Mouse (Mus musculus) hindbrain, embryonic 16.5 days (tissue): ENCODE measurements around the gene Dgcr2. TPM values are rescaled to one million over a fixed set of nuclear protein-coding genes. Genes with fewer than 3 reads are reported as not detected.

Source experiments
- ATAC-seq: fragments of 200-750 bp; cut with Nextera tagmentation; 2 replicates; pipeline ENCODE4 v1.8.0; 2017; ENCODE audit warnings: moderate TSS enrichment, moderate library complexity
- H3K27ac ChIP-seq: fragments of 300-500 bp; sonication (generic); 2 replicates; pipeline ENCODE4 v1.5.1; 2014; ENCODE audit warnings: low read depth, mild to moderate bottlenecking, control low read depth, low read length, moderate library complexity
- H3K27me3 ChIP-seq: fragments of 300-500 bp; sonication (generic); replicated peaks from 2 replicates; pipeline ENCODE4 v1.6.1; 2014; ENCODE audit warnings: low read length; ENCODE audit not compliant: control insufficient read depth, insufficient read depth
- H3K36me3 ChIP-seq: fragments of 300-500 bp; sonication (generic); 2 replicates; pipeline ENCODE4 v1.6.1; 2014; ENCODE audit warnings: mild to moderate bottlenecking, low read length, moderate library complexity, mixed read lengths; ENCODE audit not compliant: control insufficient read depth, insufficient read depth
- H3K4me1 ChIP-seq: fragments of 300-500 bp; sonication (generic); 2 replicates; pipeline ENCODE4 v1.6.1; 2014; ENCODE audit warnings: low read depth, low read length; ENCODE audit not compliant: control insufficient read depth, insufficient read depth
- H3K4me2 ChIP-seq: fragments of 300-500 bp; sonication (generic); 2 replicates; pipeline ENCODE4 v1.6.1; 2014; ENCODE audit warnings: mild to moderate bottlenecking, low read length, control low read depth, moderate library complexity
- H3K4me3 ChIP-seq: fragments of 300-500 bp; sonication (generic); 2 replicates; pipeline ENCODE4 v1.5.1; 2014; ENCODE audit warnings: mild to moderate bottlenecking, low read length, control low read depth, moderate library complexity
- H3K9ac ChIP-seq: fragments of 300-500 bp; sonication (generic); 2 replicates; pipeline ENCODE4 v1.6.1; 2014; ENCODE audit warnings: low read depth, mild to moderate bottlenecking, control low read depth, low read length, moderate library complexity
- H3K9me3 ChIP-seq: fragments of 300-500 bp; sonication (generic); 2 replicates; pipeline ENCODE4 v1.6.1; 2014; ENCODE audit warnings: mild to moderate bottlenecking, low read length, moderate library complexity; ENCODE audit not compliant: control insufficient read depth
- WGBS: fragments of 180-500 bp; shearing (Covaris S2); extraction: QIAGEN DNeasy Blood & Tissue Kit; methylation state at CpG from one replicate; pipeline ENCODE4 v1.1.7; 2014; 5-methylcytosine and 5-hydroxymethylcytosine counted together
- polyA plus RNA-seq: library from polyadenylated mRNA; unstranded; fragments of >200 nt; fragmentation: Nextera tagmentation; extraction: Ambion mirVana; gene quantifications from 2 replicates; pipeline ENCODE4 v1.2.1, GENCODE M21; 2015

The Dgcr2 gene
- polyA plus RNA-seq, 1 experiment from 2014 or later: 105 TPM

DNA sequence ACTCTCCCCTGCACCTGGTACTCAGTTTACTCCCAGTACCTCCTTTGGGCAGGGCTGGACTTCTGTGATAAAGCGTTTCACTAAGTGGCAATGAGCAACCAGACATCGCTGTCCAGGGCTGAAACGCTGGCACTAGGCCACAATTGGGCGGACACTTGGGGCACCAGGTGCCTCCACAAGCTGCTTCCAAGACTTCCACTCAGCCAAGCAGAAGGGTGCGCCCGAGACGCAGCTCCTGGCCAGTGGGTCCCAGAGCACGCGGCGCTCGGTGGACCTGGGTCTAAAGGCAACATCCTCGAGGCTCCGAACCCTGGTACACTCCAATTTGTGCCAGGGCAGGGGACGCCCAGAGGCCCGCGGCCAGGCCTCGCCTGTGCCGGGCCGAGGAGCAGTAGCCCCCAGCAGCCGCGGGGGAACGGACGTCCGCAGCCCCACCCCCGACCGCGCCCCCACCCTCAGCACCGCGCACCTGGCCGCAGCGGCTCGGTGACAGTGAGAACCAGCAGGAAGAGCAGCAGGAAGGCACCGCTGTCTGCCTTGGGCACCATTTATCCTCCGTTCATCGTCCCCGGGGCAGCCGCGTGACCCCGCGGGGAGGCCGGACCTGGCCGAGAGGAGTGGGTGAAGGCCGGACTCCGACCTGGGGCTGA lies 7.3 kb downstream of the Dgcr2 start:
- under 1% methylated on average over 37 of the region's 44 CpGs for WGBS
- H3K4me1 ChIP-seq: peaks cover 23% of the 10 kb centered on the region
- no peaks in the 10 kb centered on the region for H3K27me3 ChIP-seq
- H3K9ac ChIP-seq: peak overlapping the region; percentile 99
- peak; percentile 75 for ATAC-seq
- H3K27ac ChIP-seq: peak overlapping the region; percentile 97
- no peaks in the 10 kb centered on the region for H3K9me3 ChIP-seq
- no peaks in the 10 kb centered on the region for H3K36me3 ChIP-seq
- H3K4me3 ChIP-seq: peak overlapping the region; percentile 98
- peak overlapping the region; percentile 93 for H3K4me2 ChIP-seq

DNA sequence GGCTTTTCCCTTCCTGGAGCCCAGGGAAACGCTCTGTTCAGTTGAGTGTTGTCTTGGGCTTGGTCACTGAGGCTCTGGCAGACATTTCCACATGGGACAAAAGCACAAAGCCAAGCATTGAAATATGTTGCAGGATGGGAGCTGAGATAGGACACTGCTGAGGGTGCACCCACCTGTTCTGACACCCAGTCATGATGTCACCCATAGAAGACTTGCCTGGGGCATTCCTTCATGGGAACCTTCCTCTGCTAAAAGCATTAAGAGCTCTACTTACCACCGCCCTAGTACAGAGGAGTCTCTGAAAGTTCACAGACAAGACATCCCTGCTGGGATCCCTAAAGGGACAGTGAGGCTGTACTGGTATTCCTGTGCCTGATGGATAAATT lies 8.0 kb downstream of the Dgcr2 start:
- Histone ChIP-seq H3K36me3 (no peaks in the 10 kb centered on the region), H3K9ac (peak overlapping the region; percentile 99), H3K4me2 (peak overlapping the region; percentile 93), H3K27ac (no peak overlapping the region), H3K4me3 (peak overlapping the region; percentile 98), H3K27me3 (no peaks in the 10 kb centered on the region), H3K4me1 (peaks cover 24% of the 10 kb centered on the region), H3K9me3 (no peaks in the 10 kb centered on the region)
- 37% methylated on average over 2 of the region's 2 CpGs for WGBS
- ATAC-seq: no peak

DNA sequence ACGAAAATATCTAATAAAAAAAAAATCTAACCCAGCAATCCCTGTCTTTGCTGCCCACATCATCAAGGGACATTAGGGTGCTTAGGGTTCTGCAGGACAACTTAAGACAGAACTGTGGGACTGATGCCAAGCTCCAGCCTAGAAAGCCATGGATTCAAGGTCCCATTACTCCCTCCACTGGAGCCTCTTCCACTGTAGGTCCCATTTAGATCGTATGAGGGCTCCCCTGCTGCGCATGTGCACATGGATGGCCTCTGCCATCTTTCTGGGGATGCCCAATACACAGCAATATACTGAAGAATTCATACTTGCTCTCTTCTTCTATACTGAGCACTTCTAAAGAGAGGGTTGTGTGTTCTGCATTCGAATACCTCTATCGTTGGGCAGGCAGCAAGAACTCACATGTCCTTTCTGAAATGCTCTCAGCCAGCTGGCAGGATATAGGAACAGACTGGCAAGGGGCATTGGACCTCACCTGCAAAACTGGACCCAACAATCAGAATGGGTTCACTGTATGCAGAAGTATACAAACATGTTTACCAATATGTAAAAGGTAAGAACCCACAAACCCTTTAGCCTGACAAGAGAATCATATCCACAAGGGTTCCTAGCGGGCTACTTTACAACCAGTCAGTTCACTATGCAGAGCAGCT lies 8.5 kb downstream of the Dgcr2 start:
- ATAC-seq: no peak
- Histone ChIP-seq H3K9me3 (no peaks in the 10 kb centered on the region), H3K4me3 (peak overlapping the region; percentile 98), H3K9ac (peak overlapping the region; percentile 99), H3K4me1 (peaks cover 24% of the 10 kb centered on the region), H3K4me2 (peak overlapping the region; percentile 93), H3K27me3 (no peaks in the 10 kb centered on the region), H3K36me3 (no peaks in the 10 kb centered on the region), H3K27ac (no peak overlapping the region)
- WGBS: 77% methylated on average over 6 of the region's 6 CpGs

DNA sequence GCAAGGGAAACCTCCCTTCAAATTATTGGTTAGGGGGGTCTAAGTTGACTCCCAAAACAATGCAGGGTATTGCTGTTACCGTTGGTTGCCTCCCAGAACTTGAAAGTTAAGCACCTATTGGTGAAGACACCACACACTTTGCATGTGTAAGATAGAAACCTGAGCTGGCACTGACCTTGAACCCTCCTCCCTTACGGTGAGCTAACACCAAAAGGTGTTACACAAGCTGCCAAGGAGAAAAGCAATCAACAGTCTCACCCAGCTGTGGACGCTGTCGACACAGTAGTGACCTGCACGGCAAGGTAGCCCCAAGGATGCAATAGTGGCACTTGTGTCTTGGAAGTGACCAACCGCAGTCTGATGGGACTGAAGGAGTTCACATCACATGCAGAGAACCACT lies 14.2 kb downstream of the Dgcr2 start:
- H3K4me3 ChIP-seq: no peak overlapping the region
- H3K9me3 ChIP-seq: no peaks in the 10 kb centered on the region
- H3K9ac ChIP-seq: no peak overlapping the region
- H3K27ac ChIP-seq: no peak overlapping the region
- no peak overlapping the region for H3K4me2 ChIP-seq
- no peak for ATAC-seq
- no peaks in the 10 kb centered on the region for H3K36me3 ChIP-seq
- H3K27me3 ChIP-seq: no peaks in the 10 kb centered on the region
- peaks cover 7% of the 10 kb centered on the region for H3K4me1 ChIP-seq
- WGBS: 90% methylated on average over 6 of the region's 6 CpGs

DNA sequence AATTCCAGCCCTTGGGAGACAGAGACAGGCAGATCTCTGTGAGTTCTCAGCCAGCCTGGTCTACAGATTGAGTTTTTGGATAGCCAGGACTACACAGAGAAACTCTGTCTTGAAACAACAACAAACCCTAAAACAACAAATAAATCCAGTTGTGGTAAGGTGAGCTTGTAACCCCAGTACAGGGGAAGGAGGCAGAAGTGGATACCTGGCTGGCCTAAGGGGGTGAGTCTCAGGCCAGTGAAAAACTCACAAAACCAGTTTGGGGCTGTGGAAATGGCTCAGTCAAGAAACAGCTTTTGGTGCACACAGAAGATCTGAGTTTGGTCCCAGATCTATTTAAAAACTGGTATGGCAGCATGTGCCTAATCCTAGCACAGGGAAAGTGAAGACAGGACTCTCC lies 16.2 kb downstream of the Dgcr2 start:
- H3K4me1 ChIP-seq: peaks cover 7% of the 10 kb centered on the region
- no peak for ATAC-seq
- H3K36me3 ChIP-seq: 0 out of 2 replicates have a peak, but pooled peaks cover under 1% of the 10 kb centered on the region
- no peak overlapping the region for H3K4me3 ChIP-seq
- no peak overlapping the region for H3K4me2 ChIP-seq
- H3K27ac ChIP-seq: no peak overlapping the region
- H3K9me3 ChIP-seq: no peaks in the 10 kb centered on the region
- no peak overlapping the region for H3K9ac ChIP-seq
- H3K27me3 ChIP-seq: no peaks in the 10 kb centered on the region

DNA sequence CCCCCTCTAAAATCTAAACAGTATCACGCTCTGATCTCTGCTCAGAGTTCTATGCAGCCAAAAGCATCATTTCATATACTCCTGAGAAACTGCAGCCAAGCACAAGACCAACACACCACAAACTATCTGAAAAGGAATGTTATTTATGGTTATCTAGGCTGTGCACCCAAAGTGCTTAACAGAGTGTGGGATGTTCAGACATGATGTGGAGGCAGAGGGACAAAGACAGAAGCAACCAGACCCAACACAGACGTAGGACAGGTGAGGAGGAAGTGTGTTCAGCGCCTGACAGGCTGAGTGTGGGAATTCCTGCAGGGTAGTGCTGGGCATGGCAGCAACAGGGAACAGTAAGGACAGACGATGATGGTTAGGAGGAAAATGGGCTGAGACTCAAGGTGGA lies 18.8 kb downstream of the Dgcr2 start:
- 91% methylated on average over 4 of the region's 4 CpGs for WGBS
- Histone ChIP-seq H3K4me2 (no peak overlapping the region), H3K27ac (no peak overlapping the region)

DNA sequence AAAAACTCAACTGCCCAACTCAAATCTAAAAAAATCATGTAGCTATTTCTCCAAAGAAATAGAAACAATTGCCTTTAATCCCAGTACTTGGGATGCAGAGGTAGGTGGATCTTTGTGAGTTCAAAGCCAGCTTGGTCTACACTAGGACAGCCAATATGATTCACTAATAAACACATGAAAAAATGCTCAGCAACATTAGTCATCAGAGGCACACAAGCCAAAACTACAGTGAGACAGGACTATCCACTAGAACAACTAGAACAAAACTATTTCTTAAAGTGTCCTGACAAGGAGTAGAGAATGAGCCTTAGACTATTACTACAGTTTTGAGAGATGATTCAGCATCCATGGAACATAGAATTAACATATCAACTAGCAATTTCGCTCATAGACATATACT lies 22.3 kb downstream of the Dgcr2 start:
- WGBS: 97% methylated on average over 1 of the region's 1 CpGs
- Histone ChIP-seq H3K9ac (no peak overlapping the region), H3K4me3 (no peak overlapping the region), H3K4me2 (no peak overlapping the region), H3K9me3 (no peaks in the 10 kb centered on the region), H3K27me3 (no peaks in the 10 kb centered on the region), H3K4me1 (no peaks in the 10 kb centered on the region), H3K36me3 (peaks cover 11% of the 10 kb centered on the region; the same call in 1 of the 2 replicates), H3K27ac (no peak overlapping the region)
- no peak for ATAC-seq

More for the DNA sequence above, 18.8 kb downstream of the Dgcr2 start:
- Histone ChIP-seq H3K4me3 (no peak overlapping the region), H3K9ac (no peak overlapping the region), H3K9me3 (no peaks in the 10 kb centered on the region), H3K4me1 (no peaks in the 10 kb centered on the region), H3K36me3 (0 out of 2 replicates have a peak, but pooled peaks cover 2% of the 10 kb centered on the region), H3K27me3 (no peaks in the 10 kb centered on the region)
- no peak for ATAC-seq

DNA sequence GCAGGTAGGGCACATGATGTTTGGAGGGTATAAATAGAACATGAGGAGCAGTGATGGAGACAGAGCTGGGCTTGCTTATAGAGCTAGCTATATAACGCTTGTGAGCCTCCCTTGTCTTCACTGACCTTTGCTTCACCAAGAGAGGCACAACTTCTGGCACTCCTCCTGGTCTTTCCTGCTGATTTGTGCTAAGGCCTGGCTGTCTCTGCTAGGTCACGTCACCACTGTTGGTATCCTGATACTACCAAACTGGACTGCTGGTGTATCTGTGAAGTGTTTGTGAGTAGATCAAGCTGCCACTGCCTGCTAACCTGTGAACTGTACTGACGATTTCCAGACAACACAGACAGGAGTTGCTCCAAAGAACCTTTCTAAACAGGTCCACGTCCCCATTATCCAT lies 23.2 kb downstream of the Dgcr2 start:
- H3K9me3 ChIP-seq: no peaks in the 10 kb centered on the region
- no peaks in the 10 kb centered on the region for H3K4me1 ChIP-seq
- no peak for ATAC-seq
- no peaks in the 10 kb centered on the region for H3K27me3 ChIP-seq
- 89% methylated on average over 4 of the region's 4 CpGs for WGBS
- peaks cover 15% of the 10 kb centered on the region for H3K36me3 ChIP-seq
- no peak overlapping the region for H3K9ac ChIP-seq
- no peak overlapping the region for H3K4me2 ChIP-seq
- no peak overlapping the region for H3K4me3 ChIP-seq
- H3K27ac ChIP-seq: no peak overlapping the region

DNA sequence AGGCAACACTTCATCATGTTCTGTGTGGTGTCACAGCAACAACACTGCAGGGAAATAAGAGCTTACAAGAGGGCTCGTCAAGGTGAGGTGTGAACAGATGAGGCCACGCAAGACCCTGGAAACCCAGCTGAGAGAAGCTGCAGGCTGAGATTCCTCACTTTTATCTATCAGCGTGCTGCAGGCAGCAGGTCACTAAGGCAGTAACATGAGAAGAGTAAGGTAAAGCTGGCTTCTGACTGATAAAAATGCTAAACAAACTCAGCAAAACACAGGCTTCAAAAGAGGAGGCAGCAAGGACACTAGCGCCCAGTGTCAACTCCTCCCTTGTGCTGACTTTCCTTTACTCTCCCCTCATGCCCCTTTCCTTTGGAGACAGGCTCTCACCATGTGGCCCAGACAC lies 25.4 kb downstream of the Dgcr2 start:
- no peak overlapping the region for H3K9ac ChIP-seq
- WGBS: 69% methylated on average over 4 of the region's 4 CpGs

More for the DNA sequence above, 25.4 kb downstream of the Dgcr2 start:
- no peak overlapping the region for H3K4me3 ChIP-seq
- peaks cover 15% of the 10 kb centered on the region for H3K36me3 ChIP-seq
- no peak overlapping the region for H3K4me2 ChIP-seq
- H3K4me1 ChIP-seq: no peaks in the 10 kb centered on the region
- no peaks in the 10 kb centered on the region for H3K9me3 ChIP-seq
- H3K27ac ChIP-seq: no peak overlapping the region
- ATAC-seq: no peak
- no peaks in the 10 kb centered on the region for H3K27me3 ChIP-seq
